Mouse (Mus musculus) skeletal muscle tissue, postnatal 0 days (tissue): Measurements from ENCODE around the gene Arg1. TPM values are rescaled to one million over a fixed set of nuclear protein-coding genes. Genes with fewer than 3 reads are reported as not detected.

Experiments
- microRNA-seq, 2 experiments: library from miRNA; unstranded; fragments of <30 nt; microRNA quantifications; one replicate each; pipeline ENCODE4; 2016
- polyA plus RNA-seq: library from polyadenylated mRNA; unstranded; fragments of >200 nt; fragmentation: Nextera tagmentation; extraction: Ambion mirVana; gene quantifications from 2 replicates; pipeline ENCODE4 v1.2.1, GENCODE M21; 2015

Gene Arg1
- 1.2 TPM in 2 replicates for polyA plus RNA-seq

GRCm38 (mm10) chr10:24926962-24927720 lies at the start of gene Arg1:
TSS of gene Arg1 (minus strand) at chr10:24927484.

GRCm38 (mm10) chr10:24869760-24870290 lies 57.5 kb downstream of the Arg1 start, which contains the start of gene Med23:
TSS of gene Med23 (plus strand) at chr10:24869986.

Small RNAs within 50 kb of the gene (microRNA-seq; reads per million reads assigned to microRNA genes)
- 0 reads per million in 2 experiments for gene Mir6905

Other genes with a start within 250 kb of the Arg1 start
- gene Enpp1, start 215.3 kb downstream of the Arg1 start, polyA plus RNA-seq: 1.8 and 2.5 TPM in 2 replicates
- 5.2 and 6.6 TPM in 2 replicates for gene Enpp3, start 84.7 kb downstream of the Arg1 start, polyA plus RNA-seq
- gene Med23, start 57.5 kb downstream of the Arg1 start, polyA plus RNA-seq: 5.9 and 7.7 TPM in 2 replicates